Mouse (Mus musculus) right cerebral cortex, postnatal 4 days (tissue): ENCODE measurements around the gene Arpp19.

Experiments used
- DNase-seq: peaks from one replicate; pipeline ENCODE4 v3.0.0-alpha.2; 2022

Gene Arpp19

DNA sequence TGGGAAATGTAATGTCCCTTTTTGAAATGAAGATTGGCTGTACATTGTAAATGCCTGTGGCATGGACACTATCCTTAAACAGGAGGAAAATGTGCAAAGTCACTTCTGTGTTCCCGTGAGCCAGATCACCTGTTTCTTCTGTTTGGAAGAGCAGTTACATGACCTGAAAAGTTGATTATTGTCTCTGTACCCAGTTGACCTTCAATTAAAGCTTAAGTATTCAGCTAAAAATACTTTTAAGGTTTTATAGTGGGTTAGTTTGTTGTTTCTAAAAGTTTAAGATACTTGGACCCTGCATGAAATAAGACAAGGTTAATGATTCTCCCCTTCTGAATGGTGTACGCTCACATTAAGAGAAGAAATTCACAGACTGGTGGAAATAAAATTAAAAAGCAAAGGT lies 3.2 kb downstream of the Arpp19 start:
- DNase-seq = no peak

DNA sequence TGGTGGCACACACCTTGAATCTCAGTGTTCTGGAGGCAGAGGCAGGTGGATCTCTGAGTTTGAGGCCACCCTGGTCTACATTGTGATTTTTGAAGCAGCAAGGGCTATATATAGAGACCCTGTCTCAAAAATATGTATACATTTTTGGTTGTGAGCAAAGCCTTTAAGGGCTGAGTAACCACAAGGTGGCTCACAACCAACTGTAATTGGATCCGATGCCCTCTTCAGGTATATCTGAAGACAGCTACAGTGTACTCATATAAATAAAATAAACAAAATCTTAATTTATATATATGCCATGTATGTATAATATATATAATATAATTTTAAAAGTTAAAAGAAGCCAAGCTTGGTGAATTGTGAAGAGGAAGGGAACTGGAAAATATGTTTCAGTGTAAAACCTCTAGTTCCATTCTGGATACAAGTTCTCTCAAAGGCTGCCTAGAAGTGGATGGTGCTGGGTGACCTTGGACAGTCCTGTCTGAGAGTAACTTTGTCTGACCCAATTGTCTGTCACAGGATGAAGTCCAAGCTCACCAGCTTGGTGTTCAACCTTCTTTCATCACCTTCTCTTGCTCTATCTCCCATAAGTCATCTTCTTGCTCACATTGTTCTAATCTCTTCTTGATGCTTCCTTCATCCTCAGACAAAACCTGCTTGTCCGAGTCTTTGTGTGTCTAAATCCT lies 4.6 kb downstream of the Arpp19 start:
- DNase-seq = no peak

DNA sequence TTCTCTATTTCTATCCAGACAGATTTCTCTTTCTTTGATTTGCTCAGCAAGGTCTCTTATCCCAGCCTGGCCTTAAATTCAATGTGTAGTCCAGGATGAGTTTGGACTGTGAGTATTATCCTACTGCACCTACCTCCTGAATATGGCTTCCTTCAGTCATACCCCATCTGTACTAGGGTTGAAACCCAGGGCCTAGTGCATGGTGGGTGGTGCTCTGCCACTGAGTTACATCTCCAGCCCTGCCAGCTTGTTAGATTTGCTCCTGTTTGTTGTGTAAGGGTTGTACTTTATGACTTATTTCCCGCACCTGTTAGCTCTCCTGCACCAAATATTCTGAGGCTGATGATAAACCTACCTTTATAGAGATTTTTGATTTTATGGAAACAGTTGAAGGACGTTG lies 5.8 kb downstream of the Arpp19 start:
- DNase-seq = no peak

DNA sequence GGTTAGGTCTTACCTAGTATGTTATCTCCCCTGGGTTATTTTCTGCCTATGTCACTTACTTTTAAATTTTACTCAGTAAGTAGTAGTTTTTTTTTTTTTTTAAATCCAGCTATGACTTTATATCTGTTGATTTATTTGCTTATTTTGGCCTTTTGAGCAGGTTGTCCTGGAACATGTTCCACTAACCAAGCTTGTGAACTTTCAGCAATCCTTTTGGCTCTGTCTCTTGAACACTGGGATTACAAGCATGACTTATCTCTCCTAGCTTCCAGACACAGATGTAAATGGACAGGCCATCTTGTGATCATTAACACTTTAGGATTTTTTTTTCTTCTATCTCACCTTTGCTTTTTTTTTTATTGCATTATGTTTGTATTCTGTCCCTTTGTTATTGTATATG lies 9.7 kb downstream of the Arpp19 start:
- DNase-seq = no peak

DNA sequence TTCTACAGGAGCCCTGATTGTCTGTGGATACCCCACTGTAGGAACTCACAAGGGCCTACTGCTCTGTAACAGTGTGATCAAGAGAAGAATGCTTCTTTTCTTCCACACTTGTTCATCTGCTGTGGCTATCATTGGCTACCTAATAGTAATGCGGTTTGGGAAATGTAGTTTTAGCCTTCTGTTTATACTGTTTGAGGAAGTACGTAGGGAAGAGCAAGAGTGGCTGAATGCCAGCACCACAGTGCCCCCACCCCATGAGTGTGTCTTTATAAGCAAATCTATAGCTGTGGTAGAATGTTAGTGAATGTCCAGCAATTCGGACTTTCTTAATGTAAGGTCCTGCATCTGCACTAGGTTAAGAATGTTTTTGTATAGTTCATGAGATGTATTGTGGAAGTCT lies 11.7 kb downstream of the Arpp19 start:
- no peak for DNase-seq

DNA sequence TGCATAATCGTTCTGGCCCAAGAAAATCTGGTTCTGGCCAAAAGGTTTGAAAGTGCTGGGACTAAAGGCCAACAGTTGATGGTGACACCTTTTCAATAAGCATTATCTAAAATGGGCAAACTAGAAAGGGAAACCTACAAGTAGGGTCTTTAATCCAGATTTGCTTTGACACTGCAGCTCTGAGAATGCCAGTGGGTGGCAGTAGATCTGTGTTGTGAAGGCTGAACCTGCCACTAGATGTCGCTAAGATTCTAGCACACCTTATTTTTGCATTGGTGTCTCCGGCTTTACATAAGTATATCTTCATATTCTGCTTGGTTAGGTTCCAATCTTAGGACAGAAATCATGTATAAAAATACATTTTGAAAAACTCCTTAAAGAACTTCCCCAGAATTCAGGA lies 12.6 kb downstream of the Arpp19 start:
- DNase-seq = peak; percentile 60

DNA sequence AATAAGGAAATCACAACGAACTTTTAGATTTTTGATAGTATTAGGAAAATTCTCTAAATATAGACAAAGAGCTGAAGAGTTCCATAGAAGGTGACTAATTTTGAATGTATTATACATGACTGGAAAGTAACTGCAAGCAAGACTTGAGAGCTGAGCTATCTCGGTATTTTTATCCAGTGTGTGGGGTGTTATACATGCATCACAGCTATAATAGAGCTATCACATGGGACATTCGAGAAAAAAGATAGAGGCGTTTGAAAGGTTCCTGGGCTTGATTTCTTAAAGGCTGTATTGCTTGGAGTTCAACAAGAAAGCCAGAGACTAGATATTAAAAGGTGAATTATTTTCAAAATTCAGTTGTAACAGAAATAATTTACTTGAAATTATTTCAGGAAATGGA lies 14.4 kb downstream of the Arpp19 start:
- no peak for DNase-seq

DNA sequence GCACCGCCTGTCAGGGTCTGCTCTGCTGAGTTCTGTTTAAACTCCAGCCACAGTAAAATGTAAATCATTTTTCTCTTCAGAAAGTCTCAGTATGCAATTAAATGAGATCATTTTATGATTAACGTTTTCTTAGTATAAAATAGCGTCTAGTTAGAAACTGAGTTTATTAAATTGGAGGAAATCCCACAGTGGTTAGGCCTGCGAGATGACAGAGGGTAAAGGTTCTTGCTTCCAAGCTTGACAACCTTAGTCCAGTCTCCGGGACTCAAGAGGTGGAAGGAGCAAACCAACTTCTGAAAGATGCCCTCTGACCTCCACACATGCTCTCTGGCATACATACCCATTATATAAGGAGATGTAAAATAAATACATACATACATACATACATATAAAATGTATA lies 17.6 kb downstream of the Arpp19 start:
- no peak for DNase-seq

DNA sequence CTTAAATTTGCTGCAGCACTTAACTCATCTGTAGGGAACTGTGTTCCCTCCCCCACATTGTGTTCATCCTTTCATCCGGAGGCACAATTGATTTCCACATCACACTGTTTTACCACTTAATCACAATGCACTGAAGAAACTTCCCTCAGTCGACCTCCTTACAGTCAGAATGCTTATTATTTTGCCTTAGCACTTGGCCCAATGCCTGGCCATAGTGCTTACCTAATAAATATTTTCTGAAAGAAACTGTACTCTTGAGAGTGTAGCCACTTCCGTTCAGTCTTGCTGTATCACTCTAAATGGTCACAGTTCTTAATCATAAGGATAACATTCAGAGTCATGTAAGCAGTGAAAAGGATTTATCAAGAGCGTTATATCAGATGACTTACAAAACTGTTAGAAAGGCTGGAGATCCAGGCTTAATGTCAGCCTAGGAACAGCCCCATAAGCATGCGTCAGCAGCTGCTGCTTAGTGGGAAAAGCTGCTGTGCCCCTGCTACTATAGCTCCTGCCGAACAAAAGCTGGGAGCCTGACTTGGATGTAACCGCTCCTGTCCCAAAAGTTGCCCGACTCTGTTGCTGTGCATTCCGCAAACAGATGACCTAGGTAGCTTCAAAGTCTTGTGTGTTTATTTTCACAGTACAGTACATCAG lies 27.4 kb downstream of the Arpp19 start:
- no peak for DNase-seq

DNA sequence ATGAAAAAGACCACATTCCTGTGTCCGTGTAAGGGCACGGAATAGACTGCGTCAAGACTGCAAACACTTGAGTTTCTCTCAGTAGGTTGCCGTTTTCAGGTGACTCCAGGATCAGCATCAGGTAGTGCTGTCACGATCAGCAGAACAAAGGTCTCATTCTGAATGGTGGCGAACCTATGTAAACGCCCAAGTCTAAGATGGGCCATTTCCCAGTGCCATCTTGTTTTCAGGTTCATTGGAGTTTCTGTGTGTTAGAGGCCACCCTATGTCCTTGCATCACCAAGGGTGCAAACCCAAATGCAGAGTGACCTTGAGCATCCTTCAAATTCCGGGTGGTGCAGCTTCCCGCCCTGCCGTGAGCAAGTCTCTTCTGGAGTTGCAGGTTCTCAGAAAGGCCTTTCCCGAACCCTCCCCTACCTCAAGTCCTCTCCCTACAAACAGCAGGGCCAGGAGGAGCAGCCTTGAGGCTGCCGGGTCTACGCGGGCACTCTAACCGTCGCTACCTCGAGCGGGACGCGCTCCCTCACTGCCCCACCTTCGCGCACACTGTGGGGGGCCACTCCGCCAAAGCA lies 33.1 kb downstream of the Arpp19 start, which contains the start of gene Myo5a:
Myo5a (plus strand) TSS at position 559 of the 572 bp plus-strand sequence.
- no peak for DNase-seq

DNA sequence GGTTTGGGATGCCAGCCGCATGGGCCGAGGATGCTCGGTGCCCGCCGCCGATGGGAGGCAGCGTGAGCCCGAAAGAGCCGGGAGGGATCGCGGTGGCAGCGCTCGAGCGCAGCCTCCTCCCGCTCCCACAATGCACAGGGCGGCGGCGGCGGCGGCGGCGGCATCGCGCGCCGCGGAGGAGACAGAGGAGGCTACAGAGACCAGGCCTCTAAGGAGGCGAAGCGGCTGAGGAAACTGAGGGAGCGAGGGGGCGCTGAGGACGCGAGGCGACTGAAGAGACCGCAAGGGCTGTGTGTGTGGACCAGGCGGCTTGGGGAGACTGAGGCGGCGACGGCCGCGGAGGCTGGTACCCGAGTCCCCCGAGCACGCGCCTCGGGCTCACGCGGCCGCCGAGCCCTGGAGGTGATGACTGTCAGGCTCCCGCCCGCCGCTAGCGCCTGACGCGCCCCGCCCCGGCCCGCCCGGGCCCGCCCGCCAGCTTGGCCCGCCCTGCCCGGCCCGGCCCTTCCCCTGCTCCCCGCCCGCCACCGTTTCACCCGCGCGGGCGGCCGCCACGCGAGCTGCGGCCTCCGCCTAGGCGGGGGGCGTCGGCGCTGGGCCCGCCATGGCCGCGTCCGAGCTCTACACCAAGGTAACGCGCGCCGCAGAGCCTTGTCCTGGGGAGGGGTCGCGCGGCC lies 33.8 kb downstream of the Arpp19 start:
- DNase-seq = peak; percentile 78

DNA sequence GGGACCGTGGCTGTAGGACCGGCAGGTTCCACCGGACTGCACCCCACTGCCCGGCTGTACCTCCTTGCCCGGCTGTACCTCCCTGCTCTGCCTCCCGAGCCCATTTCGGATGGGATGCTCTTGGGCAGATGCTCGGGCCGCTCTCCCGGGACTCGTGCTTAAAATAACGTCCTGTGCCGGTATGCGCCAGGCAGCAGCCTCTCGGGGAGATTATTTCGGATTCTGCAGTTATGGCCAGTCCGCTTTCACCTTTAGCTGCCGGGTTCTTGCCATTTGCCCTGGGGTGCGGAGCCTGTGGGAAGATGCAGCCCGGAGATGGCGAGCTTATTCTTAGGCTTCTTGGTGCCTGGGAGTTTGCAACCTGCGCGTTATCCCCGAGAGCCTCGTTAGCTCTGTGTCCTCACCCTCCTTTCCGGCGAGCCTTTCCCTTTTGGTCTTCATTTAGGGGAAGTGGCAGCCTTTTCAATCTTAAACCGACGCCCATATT lies 34.3 kb downstream of the Arpp19 start:
- DNase-seq = no peak

DNA sequence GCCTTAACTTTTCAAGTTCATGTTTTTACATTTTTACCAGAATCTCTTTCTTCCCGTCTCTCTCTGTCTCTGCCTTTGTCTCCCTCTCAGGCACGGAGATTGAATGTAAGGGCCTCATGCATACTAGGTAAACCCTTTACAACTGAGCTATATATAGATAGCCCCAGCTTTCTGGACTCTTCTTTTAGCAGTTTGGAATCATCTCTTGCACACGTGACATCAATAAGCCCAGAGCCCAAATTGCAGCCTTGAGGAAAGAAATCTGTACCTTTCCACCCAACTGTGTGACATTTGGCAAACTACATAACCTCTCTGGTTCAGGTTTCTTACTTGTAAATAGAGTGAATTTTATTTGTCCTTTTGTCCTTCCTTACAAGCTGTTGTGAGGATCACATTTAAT lies 34.9 kb downstream of the Arpp19 start:
- DNase-seq = no peak

DNA sequence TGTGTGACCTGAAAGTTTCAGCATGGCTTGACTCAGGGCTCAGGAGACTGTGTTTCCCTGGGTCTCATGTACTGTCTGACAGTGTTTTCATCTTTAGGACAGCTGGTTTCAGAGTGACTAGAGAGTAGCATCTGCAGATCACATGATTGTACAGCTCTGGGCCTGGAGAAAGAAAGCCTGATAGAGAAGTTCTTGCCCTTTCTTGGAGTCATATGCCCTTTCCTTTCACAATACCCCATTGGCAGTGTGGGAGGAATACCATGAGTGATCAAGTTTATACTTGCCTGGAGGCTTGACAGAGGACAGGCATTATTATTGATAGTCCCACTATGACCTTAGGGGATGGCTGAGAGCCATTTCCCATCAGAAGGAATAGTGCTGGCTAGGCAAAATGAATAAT lies 39.8 kb downstream of the Arpp19 start:
- DNase-seq = no peak

DNA sequence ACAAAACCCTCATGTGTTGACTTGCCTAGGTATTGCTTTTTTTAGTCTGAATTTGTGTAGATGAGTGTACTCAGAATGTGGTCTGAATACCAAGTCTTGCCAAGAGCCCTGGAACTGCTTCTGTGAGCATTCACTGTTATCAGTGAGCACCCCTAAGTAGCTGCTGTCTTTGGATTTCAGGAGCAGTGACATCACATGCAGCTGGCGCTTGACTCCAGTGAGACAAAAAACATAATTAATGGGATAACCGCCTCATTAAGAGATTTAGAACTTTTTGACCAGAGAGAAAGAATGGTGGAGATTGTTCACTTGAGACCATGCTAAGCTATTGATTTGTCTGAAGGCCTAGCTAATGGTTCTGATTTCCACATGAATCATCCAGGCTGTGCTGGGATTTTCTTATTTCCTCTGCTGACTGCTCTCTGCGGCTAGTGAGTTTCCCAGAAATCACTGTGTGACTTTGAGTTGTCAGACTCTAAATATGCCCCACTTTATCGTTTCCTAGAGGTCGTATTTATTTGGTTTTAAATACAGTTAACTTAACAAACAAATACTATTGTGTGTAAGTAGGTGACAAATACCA lies 47.9 kb downstream of the Arpp19 start:
- DNase-seq = no peak

DNA sequence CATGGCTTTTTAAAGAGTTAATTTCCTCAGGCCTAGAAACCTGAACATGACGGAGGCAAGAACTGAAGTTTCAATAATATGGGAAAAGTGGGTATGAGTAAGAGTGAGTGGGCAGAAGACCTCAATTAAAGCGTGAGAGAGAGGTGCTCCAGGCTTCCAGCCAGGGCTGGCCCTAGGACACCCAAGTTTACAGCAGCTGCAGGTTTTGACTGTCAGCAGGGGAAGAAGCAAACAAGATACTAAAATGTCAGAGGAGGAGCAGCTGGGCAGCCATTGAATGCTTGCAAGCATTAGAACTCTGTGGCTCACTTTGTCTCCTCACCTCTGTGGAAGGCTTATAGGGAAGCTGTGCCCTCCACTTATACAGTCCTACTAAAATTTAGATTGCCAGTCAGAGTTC lies 50.4 kb downstream of the Arpp19 start:
- no peak for DNase-seq

DNA sequence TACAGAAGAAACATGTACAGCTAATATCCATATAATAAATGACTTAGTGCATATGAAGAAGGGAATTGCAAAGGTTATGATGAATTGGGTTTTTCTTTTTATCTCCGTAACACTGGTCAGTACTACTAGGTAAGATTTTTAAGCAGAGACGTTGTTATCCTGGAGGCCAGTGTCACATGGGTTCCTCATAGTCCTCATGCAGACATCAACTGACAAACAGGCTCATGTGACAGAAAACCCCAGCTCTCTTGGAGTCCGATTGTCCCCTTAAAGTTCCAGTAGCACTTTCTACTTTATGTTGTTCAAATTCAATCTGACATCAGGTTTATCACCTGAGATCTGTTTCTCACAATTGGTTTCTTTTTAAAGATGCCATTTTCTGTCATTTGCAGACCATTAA lies 51.9 kb downstream of the Arpp19 start:
- DNase-seq = no peak

DNA sequence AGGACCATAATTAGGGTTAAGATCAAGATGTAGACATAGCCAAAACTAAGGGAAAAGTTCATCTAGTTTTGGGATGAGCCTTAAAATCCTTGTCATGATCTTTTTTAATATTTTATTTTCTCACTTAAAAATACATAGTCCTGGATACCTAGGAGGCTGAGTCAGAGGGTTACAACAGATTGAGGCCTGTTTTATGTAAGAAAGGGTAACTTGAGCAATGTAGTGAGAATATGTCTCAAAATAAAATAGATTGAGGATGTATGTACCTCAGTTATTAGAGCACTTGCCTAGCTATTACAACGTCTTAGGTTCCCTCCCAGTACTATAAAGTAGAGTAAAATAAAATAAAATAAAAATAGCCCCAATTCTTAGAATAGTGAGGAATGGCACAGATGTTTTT lies 54.7 kb downstream of the Arpp19 start:
- DNase-seq = no peak

DNA sequence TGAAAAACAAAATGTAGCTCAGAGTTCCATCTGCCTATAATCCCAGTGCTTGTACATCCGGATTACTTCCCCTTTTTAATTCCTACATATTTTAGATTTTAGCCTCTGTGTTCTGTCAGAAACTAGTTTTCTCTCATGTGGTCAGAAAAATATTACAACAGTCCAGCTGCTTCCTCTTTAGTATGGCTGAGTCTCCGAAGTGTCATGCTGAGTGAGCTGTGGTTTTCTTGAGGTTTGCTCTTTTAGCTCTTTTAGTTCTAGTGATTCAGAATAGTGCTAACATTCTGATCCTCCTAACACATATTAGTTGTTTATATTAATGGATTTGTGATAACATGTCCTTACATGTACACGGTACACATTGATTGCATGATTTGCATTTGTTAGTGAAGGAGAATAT lies 57.3 kb downstream of the Arpp19 start:
- DNase-seq = no peak

DNA sequence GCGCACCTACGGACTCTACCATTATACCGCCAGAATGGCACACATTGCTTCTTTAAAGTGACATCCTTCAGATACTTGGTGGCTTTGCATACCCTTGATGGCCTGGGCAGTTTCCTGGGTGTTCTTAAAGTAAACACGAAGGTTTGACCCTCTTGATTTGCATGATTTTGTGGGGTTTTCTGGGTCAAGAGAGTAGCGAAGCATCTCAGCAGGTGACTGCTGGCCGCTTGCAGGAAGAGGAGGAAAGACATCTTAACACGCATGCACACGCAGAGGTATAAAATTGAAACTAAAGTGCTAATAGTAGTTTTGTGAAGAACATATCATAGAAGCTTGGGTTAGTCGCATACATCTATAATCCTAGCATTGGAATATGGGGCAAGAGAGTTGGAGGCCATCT lies 61.5 kb downstream of the Arpp19 start:
- DNase-seq = no peak

DNA sequence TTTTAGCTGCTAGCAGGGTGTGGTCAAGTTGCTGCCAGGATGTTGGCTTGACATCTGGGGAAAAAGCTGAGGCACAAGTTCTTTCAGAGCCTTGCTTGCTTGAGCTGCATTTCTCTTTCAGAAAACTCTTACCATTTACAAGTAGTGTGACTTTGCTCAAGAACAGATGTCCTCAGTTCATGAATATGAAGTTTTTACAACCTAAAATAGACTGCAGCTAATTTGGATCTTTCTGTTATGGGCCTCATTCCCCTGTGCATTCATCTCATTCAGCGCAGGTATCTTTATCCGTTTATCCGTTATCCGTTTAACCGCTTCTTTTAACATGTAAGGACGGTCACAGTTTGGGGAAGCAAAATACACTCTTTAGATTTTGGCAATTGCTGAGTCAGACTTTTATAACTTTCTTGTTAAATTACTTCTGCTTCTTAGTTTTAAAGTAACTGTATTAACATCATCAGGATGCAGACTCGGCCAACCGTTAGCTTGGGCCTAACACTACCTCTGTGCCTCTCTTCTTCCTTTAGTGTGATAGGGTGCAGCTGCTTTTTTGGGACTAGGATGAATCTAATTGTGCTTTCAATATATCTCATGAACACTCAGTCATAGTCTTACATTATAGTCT lies 62.9 kb downstream of the Arpp19 start:
- no peak for DNase-seq

DNA sequence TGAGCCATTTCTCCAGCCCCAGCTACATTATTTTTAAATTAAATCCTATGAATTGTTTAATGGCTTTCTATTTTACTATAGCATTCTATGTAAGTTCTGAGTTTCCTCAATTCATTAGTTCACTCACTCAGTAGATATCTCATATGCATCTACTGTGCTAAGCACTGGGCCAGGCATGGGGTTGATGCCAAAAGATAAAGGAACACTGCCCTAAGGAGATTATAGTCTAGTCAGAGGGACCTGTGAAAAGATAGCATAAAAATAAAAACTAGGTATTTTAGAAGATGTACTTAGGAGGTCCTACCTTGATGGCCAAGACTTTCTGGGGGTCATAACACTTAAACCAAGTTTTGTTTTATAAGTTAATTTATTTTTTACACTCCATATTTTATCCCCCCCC lies 64.7 kb downstream of the Arpp19 start:
- DNase-seq = no peak
